Mouse (Mus musculus) urinary bladder, postnatal 4 days (tissue): Measurements from ENCODE around the gene Cox4i1.

Experiments
- DNase-seq, 2 experiments: peaks; one replicate each; pipeline ENCODE4 v3.0.0; 2021 to 2022; ENCODE audit warnings: low spot score in 2 of 2

Gene Cox4i1

DNA sequence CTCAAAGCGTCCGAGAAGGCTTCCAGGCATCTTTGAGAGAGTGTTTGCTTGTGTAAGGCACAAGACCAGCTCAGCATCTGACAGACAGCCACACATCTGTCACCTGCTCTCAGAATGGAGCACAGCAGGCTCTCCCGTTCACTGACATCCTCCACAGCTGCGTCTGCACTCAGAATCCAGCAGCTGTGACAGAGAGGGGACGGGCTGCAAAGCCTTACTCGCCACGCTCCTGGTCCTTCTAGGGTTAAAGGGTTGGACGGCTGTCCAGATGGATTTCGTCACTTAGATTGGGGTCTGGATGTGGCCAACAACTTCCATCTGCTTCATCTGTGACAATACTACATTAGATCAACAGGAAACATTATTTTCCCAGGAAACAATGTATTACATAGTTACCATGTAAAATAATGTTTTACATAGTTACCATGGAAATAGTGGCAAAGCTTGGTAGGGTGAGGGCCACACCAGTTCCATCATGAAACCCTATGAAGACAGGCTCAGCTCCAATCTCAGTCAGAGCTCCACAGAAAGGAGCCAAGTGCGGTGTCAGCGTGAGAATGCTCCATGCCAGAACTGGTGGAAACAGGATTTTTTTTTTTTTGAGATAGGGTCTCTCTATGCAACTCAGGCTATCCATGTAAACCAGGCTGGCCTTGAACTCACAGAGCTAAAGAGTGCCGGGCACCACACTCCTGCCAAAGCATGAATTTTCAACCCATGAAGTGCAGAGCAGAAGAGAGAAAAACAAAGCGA lies 28.6 kb downstream of the Cox4i1 start:
- DNase-seq = no peak

DNA sequence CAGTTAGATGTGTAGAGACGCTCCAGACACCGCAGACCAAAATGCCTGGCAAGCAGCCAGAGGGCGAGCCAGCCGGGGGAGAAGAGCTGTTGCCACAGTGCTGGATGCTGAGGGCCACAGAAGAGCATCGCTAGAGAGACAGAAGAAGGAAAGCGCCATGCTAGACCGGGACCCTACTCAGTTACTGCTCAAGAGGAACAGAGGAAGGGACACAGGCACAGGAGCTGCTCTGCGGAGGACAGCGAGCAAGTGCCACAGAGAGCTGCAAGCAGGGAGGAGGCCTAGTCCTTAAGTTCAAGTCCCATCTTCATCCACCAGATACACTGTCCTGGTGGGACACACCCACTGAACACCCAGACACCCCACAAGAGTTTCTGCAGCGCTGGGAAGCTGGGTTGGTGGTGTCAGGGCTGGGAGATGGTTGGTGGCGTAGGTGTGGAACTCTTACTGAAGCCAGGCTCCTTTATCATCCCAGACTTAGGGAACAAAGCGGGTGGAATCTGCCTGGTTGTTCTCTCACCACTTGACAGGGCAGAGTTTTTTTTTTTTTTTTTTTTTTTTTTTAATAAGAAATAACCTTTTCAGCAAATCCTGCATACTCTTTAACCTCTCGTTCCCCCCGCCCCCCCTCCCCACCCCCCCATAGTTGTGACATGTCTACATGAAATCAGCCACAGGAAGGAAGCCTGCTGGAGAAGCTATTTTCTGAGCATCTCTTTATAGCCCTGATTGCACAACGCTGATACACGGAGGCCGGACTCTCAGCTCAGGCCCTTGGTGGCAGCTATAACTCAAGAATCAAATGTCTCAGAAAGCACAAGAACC lies 29.3 kb downstream of the Cox4i1 start:
- no peak for DNase-seq

DNA sequence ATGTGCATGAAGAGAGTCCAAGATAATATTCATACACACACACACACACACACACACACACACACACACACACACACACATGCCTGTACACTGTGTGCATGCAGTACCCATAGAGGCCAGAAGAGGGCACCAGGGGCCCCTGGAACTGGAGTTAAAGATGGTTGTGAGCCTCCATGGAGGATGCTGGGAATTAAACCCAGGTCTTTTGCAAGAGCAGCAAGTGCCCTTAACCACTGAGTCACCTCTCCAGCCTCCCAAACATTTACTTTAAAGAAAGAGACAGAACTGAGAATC lies 29.9 kb downstream of the Cox4i1 start:
- DNase-seq = no peak

DNA sequence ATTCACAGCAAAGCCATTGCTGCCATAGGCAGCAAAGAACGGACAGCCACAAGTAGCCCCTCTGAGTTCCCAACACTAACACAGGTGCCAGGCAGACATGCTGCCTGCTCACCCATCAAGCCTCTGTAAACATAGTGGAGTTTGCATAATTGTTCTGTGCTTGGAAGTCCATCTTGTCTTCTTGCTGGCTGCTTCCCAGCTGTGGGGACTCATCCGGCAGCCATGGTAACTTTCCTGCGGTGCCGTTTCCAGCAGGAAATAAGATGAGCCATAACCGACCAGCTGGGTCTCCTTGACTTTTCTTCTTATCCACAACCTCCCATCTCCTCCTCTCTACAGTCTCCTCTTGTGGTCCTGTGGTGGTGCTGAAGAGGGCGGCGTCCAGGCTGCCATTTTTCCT lies 30.4 kb downstream of the Cox4i1 start:
- no peak for DNase-seq

DNA sequence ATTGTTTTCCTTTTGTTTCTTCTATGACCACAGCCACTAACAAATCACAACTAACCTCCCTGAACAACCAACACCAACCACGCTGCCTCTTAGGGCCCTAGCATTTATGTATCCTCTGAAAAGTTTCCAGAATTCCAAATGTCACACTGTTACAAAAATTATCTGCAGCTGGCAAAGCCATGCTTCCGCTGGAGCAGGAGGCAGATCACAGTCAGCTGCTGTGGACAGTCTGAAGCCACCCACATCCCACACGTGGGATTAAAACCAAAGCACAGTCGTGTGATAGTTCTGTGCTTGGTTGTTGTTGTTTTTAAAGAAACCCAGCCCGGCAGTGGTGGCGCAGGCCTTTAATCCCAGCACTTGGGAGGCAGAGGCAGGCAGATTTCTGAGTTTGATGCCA lies 31.1 kb downstream of the Cox4i1 start:
- no peak for DNase-seq

DNA sequence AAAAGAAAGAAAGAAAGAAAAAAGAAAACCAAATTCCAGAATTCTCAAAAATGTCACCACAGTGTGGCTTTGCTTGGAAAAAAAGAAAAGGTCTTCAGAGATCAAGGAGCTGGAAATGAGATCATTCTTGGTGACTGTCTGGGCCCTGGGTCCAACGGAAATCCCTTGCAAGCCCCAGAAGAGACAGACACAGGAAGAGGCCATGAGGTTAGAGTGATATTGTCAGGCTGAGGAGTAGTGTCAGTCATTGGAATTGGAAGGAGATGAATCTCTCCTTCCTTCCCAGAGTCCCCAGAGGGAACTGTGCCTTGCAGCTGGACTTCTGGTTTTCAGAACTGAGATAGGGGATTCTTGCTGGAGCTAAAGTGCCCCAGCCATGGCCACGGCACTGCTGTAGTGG lies 31.5 kb downstream of the Cox4i1 start:
- no peak for DNase-seq

DNA sequence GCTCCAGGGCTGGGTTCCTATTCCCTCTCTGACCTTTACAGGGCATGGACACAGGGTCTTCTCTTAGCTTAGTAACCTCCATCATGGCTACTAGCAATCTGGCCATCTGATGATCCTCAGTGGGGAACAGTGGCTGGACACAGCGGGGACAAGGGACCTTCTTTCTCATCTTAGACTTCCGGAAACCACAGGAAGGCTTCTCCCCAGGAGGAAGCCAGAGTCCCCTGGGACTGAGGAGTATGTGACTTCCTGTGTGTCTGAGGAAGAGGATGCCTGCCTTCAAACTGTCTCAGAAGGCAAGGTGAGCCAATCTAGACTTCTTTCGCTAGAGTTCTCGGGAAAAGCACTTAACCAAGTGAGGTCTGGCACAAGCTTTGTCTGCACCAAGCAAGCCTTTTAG lies 32.0 kb downstream of the Cox4i1 start:
- no peak for DNase-seq

DNA sequence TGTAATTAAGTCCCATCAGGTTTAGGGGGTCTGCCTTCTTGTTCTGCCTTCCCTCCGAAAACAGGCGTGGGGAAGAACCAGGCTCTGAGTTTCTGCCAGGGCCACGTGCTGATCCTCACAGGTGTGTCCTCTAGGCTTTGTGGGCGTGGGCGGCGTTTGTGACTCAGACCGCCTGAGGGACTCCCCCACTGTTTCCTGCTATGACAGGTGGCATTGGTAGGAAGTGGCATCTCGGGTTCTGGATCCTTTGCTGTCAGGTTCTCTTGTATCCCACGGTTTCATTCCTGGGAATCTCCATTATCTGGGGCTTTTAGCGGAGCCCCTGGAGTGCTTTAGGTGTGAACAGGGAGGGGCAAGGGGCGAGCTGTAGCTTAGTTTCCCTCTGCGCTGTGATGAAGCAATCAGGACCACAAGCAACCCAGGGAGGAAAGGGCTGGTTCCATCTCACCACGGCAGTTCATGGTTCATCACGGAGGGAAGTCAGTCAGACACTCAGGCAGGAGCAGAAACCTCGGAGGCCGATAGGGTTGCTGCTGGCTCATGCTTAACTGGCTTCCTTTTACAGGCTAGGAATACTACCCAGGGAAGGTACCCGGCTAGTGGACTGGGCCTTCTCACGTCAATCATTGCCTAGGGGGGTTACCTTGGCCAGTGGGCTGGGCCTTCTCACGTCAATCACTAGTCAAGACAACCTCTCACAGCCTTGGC lies 33.9 kb downstream of the Cox4i1 start:
- no peak for DNase-seq

DNA sequence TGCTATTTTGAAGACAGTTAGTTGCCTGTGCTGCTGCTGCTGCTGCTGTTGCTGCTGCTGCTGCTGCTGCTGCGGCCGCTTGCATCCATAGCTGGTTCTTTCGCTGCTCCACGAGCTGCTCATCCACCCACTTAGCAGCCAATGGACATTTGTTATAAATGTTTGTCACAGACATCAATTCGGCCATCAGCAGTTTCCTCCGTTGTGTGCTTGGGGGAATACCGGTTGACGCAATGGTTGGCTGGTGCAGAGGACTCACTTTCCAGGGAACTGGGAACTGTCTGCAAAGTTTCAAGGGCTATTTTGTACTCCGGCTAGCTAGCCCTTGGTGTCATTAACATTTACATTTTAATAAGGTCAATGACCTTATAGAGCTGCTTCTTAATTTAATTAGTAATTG lies 36.2 kb downstream of the Cox4i1 start:
- DNase-seq = no peak

DNA sequence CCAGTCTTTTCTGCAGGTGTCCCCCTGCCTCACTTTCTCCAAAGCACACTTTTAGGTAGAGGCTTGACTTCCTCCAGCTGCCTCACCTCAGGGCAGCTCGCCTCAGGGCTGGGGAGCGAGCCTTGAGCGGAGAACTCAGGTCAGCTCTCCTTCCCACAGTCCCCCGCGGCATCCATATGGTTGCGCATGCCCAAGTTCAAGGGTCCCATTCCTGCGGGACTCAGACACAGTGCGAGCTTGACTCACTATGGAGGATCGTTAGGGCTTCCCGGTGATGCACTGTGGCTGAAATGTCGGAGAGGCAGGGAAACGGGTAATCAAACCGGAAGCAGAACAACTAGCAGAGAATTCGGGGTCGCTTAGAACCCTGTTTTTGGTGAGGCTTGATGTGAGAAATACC lies 37.1 kb downstream of the Cox4i1 start:
- DNase-seq = no peak

DNA sequence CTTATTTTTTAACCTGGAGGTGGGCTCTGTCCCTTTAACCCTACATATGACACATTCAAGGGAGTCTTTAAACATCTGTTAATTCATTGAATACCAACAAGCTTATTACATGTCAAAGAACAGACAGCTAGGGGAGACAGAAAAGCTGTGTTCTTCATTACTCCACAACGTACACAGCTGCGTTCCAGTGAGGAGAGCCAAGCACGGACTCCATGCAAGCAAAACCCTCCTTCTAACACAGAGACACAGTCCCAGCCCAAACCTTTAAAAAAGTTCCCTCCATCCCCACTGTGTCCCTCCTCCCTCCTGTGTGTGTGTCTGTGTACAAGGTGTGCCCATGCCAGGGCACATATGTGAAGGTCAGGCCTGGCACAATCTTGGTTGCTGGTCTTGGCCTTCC lies 38.2 kb downstream of the Cox4i1 start:
- no peak for DNase-seq

DNA sequence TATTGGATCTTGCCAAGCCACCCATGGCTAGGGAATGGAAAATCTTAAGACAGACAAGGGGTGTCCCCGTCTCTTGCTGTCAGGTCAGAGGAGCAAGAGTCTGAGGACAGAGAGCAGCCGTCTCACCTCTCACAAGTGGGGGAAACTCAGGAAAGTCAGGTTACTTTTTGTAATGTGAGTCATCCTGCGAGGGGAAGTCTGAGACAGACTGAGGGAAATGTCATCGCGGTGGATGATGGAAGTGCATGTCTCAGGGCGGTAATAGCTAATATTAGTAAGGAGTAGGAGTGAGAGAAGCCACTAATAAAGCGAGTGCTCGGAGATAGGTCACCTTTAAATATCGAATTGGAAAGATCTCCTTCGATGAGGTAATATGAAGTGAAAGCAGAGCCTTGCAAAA lies 41.2 kb downstream of the Cox4i1 start:
- no peak for DNase-seq

DNA sequence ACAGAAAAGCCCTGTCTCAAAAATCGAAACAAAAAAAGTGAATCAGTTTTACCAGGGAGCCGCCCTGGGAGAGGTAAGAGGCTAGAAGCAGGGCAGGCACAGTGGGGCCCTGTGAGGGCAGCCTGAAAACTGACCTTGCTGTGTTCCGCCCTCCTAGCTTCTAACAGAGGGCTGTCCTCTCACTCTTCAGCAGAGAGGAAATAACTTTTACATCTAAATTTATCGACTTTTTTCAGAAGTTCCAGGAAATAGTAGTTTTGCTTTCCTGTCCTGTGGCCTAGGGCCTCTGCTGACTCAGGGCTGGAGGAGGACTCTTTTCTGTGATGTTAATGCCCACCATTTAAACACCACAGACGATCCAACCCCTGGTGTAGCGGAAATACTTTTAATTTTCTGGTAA lies 47.2 kb downstream of the Cox4i1 start:
- no peak for DNase-seq

DNA sequence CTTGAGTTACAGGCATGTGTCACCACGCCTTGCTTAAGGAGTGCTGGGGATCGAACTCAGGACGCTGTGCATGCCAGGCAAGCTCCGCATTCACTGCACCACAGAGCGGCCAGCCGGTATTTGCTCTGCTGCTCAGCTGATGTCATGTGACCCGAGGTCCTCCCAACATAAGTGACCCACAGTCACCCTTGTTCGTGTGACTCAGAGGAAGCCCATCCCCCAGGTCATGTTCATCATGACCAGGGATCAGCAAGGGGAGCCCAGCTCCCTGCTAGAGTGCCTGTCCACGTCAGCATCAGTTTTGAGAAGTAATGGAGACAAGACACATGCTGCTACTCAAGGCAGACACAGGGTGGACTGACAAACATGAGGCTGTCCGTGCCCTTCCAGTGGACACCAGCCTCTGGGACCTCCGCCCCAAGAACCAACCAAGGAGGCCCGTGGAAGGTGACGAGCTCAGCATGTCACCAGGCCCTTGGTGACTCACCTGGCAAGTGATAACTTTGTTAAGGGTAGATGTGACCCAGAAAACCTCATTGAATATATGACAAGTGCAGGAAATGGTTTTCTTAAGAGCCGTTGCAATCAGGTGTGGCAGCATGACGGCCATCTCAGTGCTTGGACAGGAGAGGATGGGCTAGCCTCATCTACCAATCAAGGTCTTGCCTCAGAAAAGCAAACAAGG lies 48.1 kb downstream of the Cox4i1 start:
- DNase-seq = no peak

DNA sequence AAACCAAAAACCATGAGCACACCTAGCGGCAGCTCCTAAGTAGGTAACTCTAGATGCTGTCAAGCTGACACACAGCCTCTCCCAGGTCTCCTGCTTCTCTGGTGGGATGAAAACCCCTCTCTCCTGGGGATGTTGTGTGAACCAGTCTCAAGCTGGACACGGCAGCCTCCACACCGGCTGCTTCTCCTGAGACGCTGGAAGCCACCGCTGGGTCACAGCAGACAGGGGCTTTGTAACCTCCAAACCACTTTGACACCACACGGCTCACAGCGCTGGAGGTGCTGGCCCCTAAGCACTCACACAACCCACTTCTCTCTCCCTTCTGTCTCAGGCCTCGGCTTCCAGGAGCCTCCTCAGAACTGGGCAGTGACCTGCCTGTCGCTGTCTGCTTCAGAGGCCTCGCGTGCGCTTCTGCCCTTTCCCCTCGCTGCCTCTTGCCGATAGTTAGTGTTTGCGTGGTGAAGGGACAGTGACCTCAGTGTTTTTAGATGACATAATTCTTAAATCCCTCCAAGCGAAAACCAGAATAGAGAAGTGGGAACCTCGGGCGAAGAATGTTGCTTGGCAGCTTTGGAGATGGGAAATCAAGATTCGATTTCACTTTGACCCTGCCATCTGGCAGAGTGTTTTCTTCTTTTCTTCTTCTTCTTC lies 51.7 kb downstream of the Cox4i1 start:
- no peak for DNase-seq

DNA sequence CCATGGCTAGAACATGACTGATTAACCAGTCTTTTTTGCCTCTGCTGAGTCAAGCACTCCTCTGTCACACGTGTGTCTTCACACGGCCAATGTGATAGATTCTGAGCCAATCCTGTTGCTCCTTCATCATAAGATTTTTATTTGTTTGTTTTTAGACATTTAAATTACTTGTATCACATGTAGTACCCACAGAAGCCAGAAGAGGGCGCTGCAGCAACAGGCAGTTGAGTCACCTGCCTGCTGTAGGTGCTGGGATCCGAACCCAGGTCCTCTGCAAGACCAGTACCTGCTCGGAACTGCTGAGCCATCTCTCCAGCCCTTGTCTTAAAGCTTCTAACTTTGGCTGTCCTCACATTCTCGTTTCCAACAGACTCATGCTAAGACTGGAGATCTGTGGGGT lies 55.0 kb downstream of the Cox4i1 start:
- DNase-seq = no peak
